Mouse (Mus musculus): ENCODE data around the gene Pxmp4. TPM values are rescaled to one million over a fixed set of nuclear protein-coding genes. Genes with fewer than 3 reads are reported as not detected.

The Pxmp4 gene
- polyA plus RNA-seq, 2 experiments, result 20.6 to 27.0 TPM

DNA sequence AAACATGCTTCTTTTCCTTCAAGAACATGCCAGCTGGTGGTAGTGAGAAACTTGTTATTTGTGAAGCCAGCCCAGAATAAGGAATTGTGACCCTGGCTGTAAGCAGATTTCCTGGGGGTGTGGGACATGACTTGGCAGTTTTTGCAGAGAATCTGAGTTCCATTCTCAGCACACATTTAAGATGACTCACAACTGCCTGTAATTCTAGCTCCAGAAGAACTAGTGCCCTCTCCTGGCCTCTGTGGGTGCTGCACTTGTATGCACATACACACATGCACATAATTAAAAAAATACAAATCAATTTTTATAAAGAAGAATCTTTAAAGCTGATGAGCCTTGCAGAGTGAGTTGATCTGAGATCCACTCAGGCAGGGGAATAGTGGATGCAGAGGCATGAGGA is 20.6 kb upstream of the Pxmp4 start:
- TF ChIP-seq POLR2A (IDR thresholded peaks at IDR 0.05; ENCODE audit: borderline replicate concordance, extremely low read depth, insufficient read depth, insufficient read length), result no peak
- Histone ChIP-seq H3K4me1 (ENCODE audit: control insufficient read depth, insufficient read depth, low read length) (no peaks in the 10 kb centered on the region), H3K4me2 (replicated peaks; ENCODE audit: low read depth, low read length, severe bottlenecking) (no peak overlapping the region), H3K27ac (replicated peaks; ENCODE audit: low read depth, low read length) (no peak overlapping the region), H3K27me3 (ENCODE audit: control insufficient read depth, insufficient read depth, low read length) (no peaks in the 10 kb centered on the region), H3K9ac (ENCODE audit: low read depth, low read length, severe bottlenecking) (no peak overlapping the region), H3K4me3 (replicated peaks; ENCODE audit: low read length) (no peak overlapping the region), H3K36me3 (ENCODE audit: control insufficient read depth, insufficient read depth, low read length) (peaks cover 24% of the 10 kb centered on the region; the same call in 1 of the 2 replicates), H3K9me3 (ENCODE audit: control insufficient read depth, low read length) (no peaks in the 10 kb centered on the region; the same call in 1 of the 2 replicates)
- DNase-seq (ENCODE audit: low spot score) (no peak), ATAC-seq (ENCODE audit: low FRiP score, low read depth) (no peak)

- WGBS, result 81% methylated on average over 5 of the region's 5 CpGs
- no peak for ATAC-seq (ENCODE audit: low FRiP score, low read depth)
- no peaks in the 10 kb centered on the region for H3K4me1 ChIP-seq (ENCODE audit: control insufficient read depth, insufficient read depth, low read length)
These were observed 18.2 kb upstream of the Pxmp4 start for GRCm38 (mm10) chr2:154621684-154622083.

DNA sequence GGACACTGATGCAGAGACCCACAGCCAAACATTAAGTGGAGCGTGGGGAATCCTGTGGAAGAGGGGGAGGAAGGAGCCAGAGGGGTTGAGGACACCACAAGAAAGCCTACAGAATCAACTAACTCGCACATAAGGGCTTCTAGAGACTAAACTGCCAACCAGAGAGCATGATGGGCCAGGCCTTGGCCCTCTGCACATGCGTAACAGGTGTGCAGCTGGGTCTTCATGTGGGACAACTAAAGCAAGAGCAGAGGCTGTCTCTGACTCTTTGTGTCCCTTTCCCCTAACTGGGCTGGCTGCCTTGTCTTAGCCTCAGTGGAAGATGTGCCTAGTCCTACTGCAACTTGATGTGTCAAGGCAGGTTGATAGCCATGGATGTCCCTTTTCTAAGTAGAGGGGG is 13.6 kb upstream of the Pxmp4 start:
- Histone ChIP-seq H3K4me3 (replicated peaks; ENCODE audit: low read length) (no peak overlapping the region), H3K27ac (replicated peaks; ENCODE audit: low read depth, low read length) (no peak overlapping the region), H3K4me1 (ENCODE audit: control insufficient read depth, insufficient read depth, low read length) (peaks cover 6% of the 10 kb centered on the region), H3K4me2 (replicated peaks; ENCODE audit: low read depth, low read length, severe bottlenecking) (no peak overlapping the region), H3K36me3 (ENCODE audit: control insufficient read depth, insufficient read depth, low read length) (no peaks in the 10 kb centered on the region), H3K9me3 (ENCODE audit: control insufficient read depth, low read length) (no peaks in the 10 kb centered on the region), H3K9ac (ENCODE audit: low read depth, low read length, severe bottlenecking) (no peak overlapping the region), H3K27me3 (ENCODE audit: control insufficient read depth, insufficient read depth, low read length) (no peaks in the 10 kb centered on the region)
- no peak for TF ChIP-seq POLR2A (IDR thresholded peaks at IDR 0.05; ENCODE audit: borderline replicate concordance, extremely low read depth, insufficient read depth, insufficient read length)
- ATAC-seq (ENCODE audit: low FRiP score, low read depth) (no peak), DNase-seq (ENCODE audit: low spot score) (no peak)
- 89% methylated on average over 3 of the region's 3 CpGs for WGBS

More at GRCm38 (mm10) chr2:154621684-154622083, 18.2 kb upstream of the Pxmp4 start:
- Histone ChIP-seq H3K27me3 (ENCODE audit: control insufficient read depth, insufficient read depth, low read length) (no peaks in the 10 kb centered on the region), H3K4me2 (replicated peaks; ENCODE audit: low read depth, low read length, severe bottlenecking) (no peak overlapping the region), H3K36me3 (ENCODE audit: control insufficient read depth, insufficient read depth, low read length) (peaks cover 19% of the 10 kb centered on the region; the same call in 1 of the 2 replicates), H3K4me3 (replicated peaks; ENCODE audit: low read length) (no peak overlapping the region), H3K9ac (ENCODE audit: low read depth, low read length, severe bottlenecking) (no peak overlapping the region), H3K27ac (replicated peaks; ENCODE audit: low read depth, low read length) (no peak overlapping the region), H3K9me3 (ENCODE audit: control insufficient read depth, low read length) (no peaks in the 10 kb centered on the region; the same call in 1 of the 2 replicates)
- no peak for DNase-seq (ENCODE audit: low spot score)
- no peak for TF ChIP-seq POLR2A (IDR thresholded peaks at IDR 0.05; ENCODE audit: borderline replicate concordance, extremely low read depth, insufficient read depth, insufficient read length)

- no peak for ATAC-seq (ENCODE audit: low FRiP score, low read depth)
- Histone ChIP-seq H3K27ac (replicated peaks; ENCODE audit: low read depth, low read length) (no peak overlapping the region), H3K27me3 (ENCODE audit: control insufficient read depth, insufficient read depth, low read length) (no peaks in the 10 kb centered on the region), H3K9me3 (ENCODE audit: control insufficient read depth, low read length) (no peaks in the 10 kb centered on the region), H3K36me3 (ENCODE audit: control insufficient read depth, insufficient read depth, low read length) (no peaks in the 10 kb centered on the region), H3K9ac (ENCODE audit: low read depth, low read length, severe bottlenecking) (no peak overlapping the region), H3K4me3 (replicated peaks; ENCODE audit: low read length) (no peak overlapping the region), H3K4me1 (ENCODE audit: control insufficient read depth, insufficient read depth, low read length) (peaks cover 6% of the 10 kb centered on the region), H3K4me2 (replicated peaks; ENCODE audit: low read depth, low read length, severe bottlenecking) (no peak overlapping the region)
- WGBS, result 92% methylated on average over 5 of the region's 5 CpGs
- no peak for DNase-seq (ENCODE audit: low spot score)
- no peak for TF ChIP-seq POLR2A (IDR thresholded peaks at IDR 0.05; ENCODE audit: borderline replicate concordance, extremely low read depth, insufficient read depth, insufficient read length)
These were observed 12.2 kb upstream of the Pxmp4 start for GRCm38 (mm10) chr2:154615674-154616073.

GRCm38 (mm10) chr2:154614841-154615576 is 11.5 kb upstream of the Pxmp4 start:
- H3K9ac ChIP-seq (ENCODE audit: low read depth, low read length, severe bottlenecking), result no peak overlapping the region
- ATAC-seq (ENCODE audit: low FRiP score, low read depth), result no peak
- no peak for DNase-seq (ENCODE audit: low spot score)
- H3K27ac ChIP-seq (replicated peaks; ENCODE audit: low read depth, low read length), result no peak overlapping the region
- WGBS, result 70% methylated on average over 19 of the region's 19 CpGs
- no peaks in the 10 kb centered on the region for H3K27me3 ChIP-seq (ENCODE audit: control insufficient read depth, insufficient read depth, low read length)
- peak overlapping the region; percentile 10; the same call in 1 of the 2 replicates for H3K4me2 ChIP-seq (replicated peaks; ENCODE audit: low read depth, low read length, severe bottlenecking)
- H3K9me3 ChIP-seq (ENCODE audit: control insufficient read depth, low read length), result no peaks in the 10 kb centered on the region
- no peak overlapping the region for H3K4me3 ChIP-seq (replicated peaks; ENCODE audit: low read length)
- H3K4me1 ChIP-seq (ENCODE audit: control insufficient read depth, insufficient read depth, low read length), result peaks cover 6% of the 10 kb centered on the region
- TF ChIP-seq POLR2A (IDR thresholded peaks at IDR 0.05; ENCODE audit: borderline replicate concordance, extremely low read depth, insufficient read depth, insufficient read length), result no peak
- H3K36me3 ChIP-seq (ENCODE audit: control insufficient read depth, insufficient read depth, low read length), result no peaks in the 10 kb centered on the region
